Mouse (Mus musculus): ENCODE results near the gene Stx5a. TPM values are rescaled to one million over a fixed set of nuclear protein-coding genes. Genes with fewer than 3 reads are reported as not detected.

The Stx5a gene
- total and polyA plus RNA-seq, 2 experiments from 2014 or later: 95.3 to 110 TPM

GRCm38 (mm10) chr19:8756635-8757387 is 15.6 kb downstream of the Stx5a start, which contains the start of gene Nxf1:
Gene Nxf1, plus strand, starts transcription at chr19:8757073.
- H3K4me3 ChIP-seq (ENCODE audit: low read length): peak within 1 kb of the TSS; percentile 97
- ATAC-seq: peak; percentile 96
- WGBS: under 1% methylated on average over 71 of the region's 75 CpGs

GRCm38 (mm10) chr19:8757471-8757998 is 16.3 kb downstream of the Stx5a start:
- peak overlapping the region; percentile 97 for H3K4me3 ChIP-seq (ENCODE audit: low read length)
- 5% methylated on average over 14 of the region's 14 CpGs for WGBS
- peaks cover 14% of the 10 kb centered on the region for H3K36me3 ChIP-seq (ENCODE audit: insufficient read depth, low read length)
- no peak for TF ChIP-seq CTCF (IDR thresholded peaks at IDR 0.05; ENCODE audit: low read depth)
- no peak for ATAC-seq
- H3K9ac ChIP-seq (replicated peaks; ENCODE audit: low read length): peak overlapping the region; percentile 96
- H3K4me1 ChIP-seq (ENCODE audit: insufficient read depth, low read length): peaks cover 17% of the 10 kb centered on the region; the same call in 1 of the 2 replicates
- H3K27ac ChIP-seq: peak overlapping the region; percentile 90
- no peaks in the 10 kb centered on the region for H3K9me3 ChIP-seq (ENCODE audit: low read length)
- H3K4me2 ChIP-seq (ENCODE audit: low read depth, low read length): peak overlapping the region; percentile 82
- H3K27me3 ChIP-seq (ENCODE audit: insufficient read depth, low read length): no peaks in the 10 kb centered on the region
- DNase-seq (ENCODE audit: low spot score): no peak

More at GRCm38 (mm10) chr19:8756635-8757387, 15.6 kb downstream of the Stx5a start, which contains the start of gene Nxf1:
- TF ChIP-seq CTCF (IDR thresholded peaks at IDR 0.05; ENCODE audit: low read depth): no peak
- Histone ChIP-seq H3K9me3 (ENCODE audit: low read length) (no peaks in the 10 kb centered on the region), H3K36me3 (ENCODE audit: insufficient read depth, low read length) (peaks cover 16% of the 10 kb centered on the region), H3K4me1 (ENCODE audit: insufficient read depth, low read length) (peaks cover 17% of the 10 kb centered on the region; the same call in 1 of the 2 replicates), H3K27ac (peak within 1 kb of the TSS; percentile 90), H3K27me3 (ENCODE audit: insufficient read depth, low read length) (no peaks in the 10 kb centered on the region), H3K9ac (replicated peaks; ENCODE audit: low read length) (peak within 1 kb of the TSS; percentile 96), H3K4me2 (ENCODE audit: low read depth, low read length) (peak within 1 kb of the TSS; percentile 82)
- peak; percentile 98 for DNase-seq (ENCODE audit: low spot score)

- no peak overlapping the region for H3K27ac ChIP-seq
- WGBS: 95% methylated on average over 2 of the region's 2 CpGs
- no peak for TF ChIP-seq CTCF (IDR thresholded peaks at IDR 0.05; ENCODE audit: low read depth)
Measured at GRCm38 (mm10) chr19:8758899-8759298, 17.7 kb downstream of the Stx5a start.

GRCm38 (mm10) chr19:8760757-8761156 is 19.5 kb downstream of the Stx5a start:
- Histone ChIP-seq H3K9me3 (ENCODE audit: low read length) (no peaks in the 10 kb centered on the region), H3K27me3 (ENCODE audit: insufficient read depth, low read length) (no peaks in the 10 kb centered on the region), H3K36me3 (ENCODE audit: insufficient read depth, low read length) (peaks cover 33% of the 10 kb centered on the region), H3K27ac (no peak overlapping the region), H3K4me3 (ENCODE audit: low read length) (no peak overlapping the region), H3K4me2 (ENCODE audit: low read depth, low read length) (no peak overlapping the region), H3K9ac (replicated peaks; ENCODE audit: low read length) (no peak overlapping the region), H3K4me1 (ENCODE audit: insufficient read depth, low read length) (peaks cover 15% of the 10 kb centered on the region; the same call in 1 of the 2 replicates)
- ATAC-seq: no peak
- WGBS: 79% methylated on average over 2 of the region's 2 CpGs
- no peak for DNase-seq (ENCODE audit: low spot score)
- TF ChIP-seq CTCF (IDR thresholded peaks at IDR 0.05; ENCODE audit: low read depth): 0 out of 2 replicates have a peak, but pooled peaks have one; percentile 11

More at GRCm38 (mm10) chr19:8758899-8759298, 17.7 kb downstream of the Stx5a start:
- no peak overlapping the region for H3K4me2 ChIP-seq (ENCODE audit: low read depth, low read length)
- no peak overlapping the region for H3K4me3 ChIP-seq (ENCODE audit: low read length)
- peaks cover 22% of the 10 kb centered on the region for H3K36me3 ChIP-seq (ENCODE audit: insufficient read depth, low read length)
- ATAC-seq (no peak), DNase-seq (ENCODE audit: low spot score) (no peak)
- no peak overlapping the region for H3K9ac ChIP-seq (replicated peaks; ENCODE audit: low read length)
- no peaks in the 10 kb centered on the region for H3K27me3 ChIP-seq (ENCODE audit: insufficient read depth, low read length)
- H3K9me3 ChIP-seq (ENCODE audit: low read length): no peaks in the 10 kb centered on the region
- H3K4me1 ChIP-seq (ENCODE audit: insufficient read depth, low read length): peaks cover 17% of the 10 kb centered on the region; the same call in 1 of the 2 replicates

GRCm38 (mm10) chr19:8763276-8763675 is 22.1 kb downstream of the Stx5a start:
- no peak for ATAC-seq
- no peaks in the 10 kb centered on the region for H3K27me3 ChIP-seq (ENCODE audit: insufficient read depth, low read length)
- no peak for DNase-seq (ENCODE audit: low spot score)
- H3K9ac ChIP-seq (replicated peaks; ENCODE audit: low read length): no peak overlapping the region
- no peak overlapping the region for H3K4me3 ChIP-seq (ENCODE audit: low read length)
- H3K4me2 ChIP-seq (ENCODE audit: low read depth, low read length): no peak overlapping the region
- 94% methylated on average over 4 of the region's 4 CpGs for WGBS
- no peaks in the 10 kb centered on the region for H3K9me3 ChIP-seq (ENCODE audit: low read length)
- peaks cover 58% of the 10 kb centered on the region for H3K36me3 ChIP-seq (ENCODE audit: insufficient read depth, low read length)
- TF ChIP-seq CTCF (IDR thresholded peaks at IDR 0.05; ENCODE audit: low read depth): no peak
- no peak overlapping the region for H3K27ac ChIP-seq
- peaks cover 6% of the 10 kb centered on the region; the same call in 1 of the 2 replicates for H3K4me1 ChIP-seq (ENCODE audit: insufficient read depth, low read length)

GRCm38 (mm10) chr19:8765562-8765961 is 24.3 kb downstream of the Stx5a start:
- Histone ChIP-seq H3K4me2 (ENCODE audit: low read depth, low read length) (no peak overlapping the region), H3K9ac (replicated peaks; ENCODE audit: low read length) (no peak overlapping the region), H3K27me3 (ENCODE audit: insufficient read depth, low read length) (no peaks in the 10 kb centered on the region), H3K4me1 (ENCODE audit: insufficient read depth, low read length) (no peaks in the 10 kb centered on the region; the same call in 1 of the 2 replicates), H3K36me3 (ENCODE audit: insufficient read depth, low read length) (peaks cover 68% of the 10 kb centered on the region), H3K27ac (no peak overlapping the region), H3K4me3 (ENCODE audit: low read length) (no peak overlapping the region), H3K9me3 (ENCODE audit: low read length) (no peaks in the 10 kb centered on the region)
- no peak for TF ChIP-seq CTCF (IDR thresholded peaks at IDR 0.05; ENCODE audit: low read depth)
- ATAC-seq (0 out of 2 replicates have a peak, but pooled peaks have one; percentile 4), DNase-seq (ENCODE audit: low spot score) (no peak)
- WGBS: 99% methylated on average over 9 of the region's 9 CpGs
